Mouse (Mus musculus): ENCODE data around the gene Tbc1d9. TPM values are rescaled to one million over a fixed set of nuclear protein-coding genes. Genes with fewer than 3 reads are reported as not detected.
A peak's percentile ranks its signal among the peaks of the same experiment; 100 is the strongest.

The Tbc1d9 gene
- polyA plus RNA-seq, 1 experiment: 18.5 TPM

DNA sequence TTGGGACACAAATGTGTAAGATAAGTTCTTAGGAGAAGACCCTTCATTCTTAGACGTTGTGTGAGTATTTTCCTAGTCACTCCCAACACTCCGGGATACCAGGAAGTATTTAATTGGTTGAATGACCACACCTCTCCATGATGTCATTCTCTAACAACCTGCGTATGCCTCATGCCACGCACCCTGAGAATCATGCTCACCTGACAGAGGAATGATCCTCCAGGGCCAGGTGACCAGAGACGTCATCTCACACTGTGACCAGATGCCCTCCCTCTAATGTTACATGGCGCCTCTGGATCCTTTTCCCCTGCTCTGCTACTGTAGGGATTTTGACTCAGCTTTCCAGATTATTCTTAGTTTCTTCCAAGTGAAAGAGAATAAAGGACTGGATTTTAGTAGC, 16.0 kb upstream of the Tbc1d9 start:
- Histone ChIP-seq H3K4me1 (ENCODE audit: control insufficient read depth, insufficient read depth, insufficient read length) (peaks cover 8% of the 10 kb centered on the region), H3K27ac (ENCODE audit: insufficient read depth, low read length) (no peak overlapping the region), H3K4me3 (ENCODE audit: extremely low read depth, insufficient read depth, insufficient read length) (no peak overlapping the region), H3K36me3 (ENCODE audit: control insufficient read depth, insufficient read depth, low read length) (no peaks in the 10 kb centered on the region), H3K27me3 (ENCODE audit: control insufficient read depth, insufficient read depth, low read length) (no peaks in the 10 kb centered on the region)
- TF ChIP-seq POLR2A (IDR thresholded peaks at IDR 0.05; ENCODE audit: low read depth, low read length) (no peak), CTCF (IDR thresholded peaks at IDR 0.05; ENCODE audit: extremely low read depth, insufficient read depth, insufficient read length, insufficient replicate concordance) (no peak)
- WGBS: 92% methylated on average over 6 of the region's 6 CpGs
- no peak for DNase-seq (ENCODE audit: low read depth in 1 of 2, low spot score in 2 of 2)

DNA sequence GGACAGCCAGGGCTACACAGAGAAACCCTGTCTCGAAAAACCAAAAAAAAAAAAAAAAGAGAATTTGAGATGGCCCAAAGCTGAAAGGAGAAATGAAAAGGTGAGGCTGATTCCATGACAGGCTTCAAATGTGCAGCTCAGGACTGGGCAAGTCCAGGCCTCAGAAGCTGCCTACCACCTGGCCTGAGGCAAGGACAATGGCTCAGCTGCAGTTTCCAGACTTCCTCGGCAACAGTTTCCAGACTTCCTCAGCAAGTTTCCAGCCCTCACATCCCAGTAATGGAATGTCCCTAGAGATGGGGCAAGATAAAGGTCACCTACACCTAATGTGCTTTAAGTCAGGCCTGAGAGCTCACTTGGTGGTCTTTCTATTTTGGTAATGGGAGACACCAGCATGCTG, 13.1 kb upstream of the Tbc1d9 start:
- peaks cover 8% of the 10 kb centered on the region for H3K4me1 ChIP-seq (ENCODE audit: control insufficient read depth, insufficient read depth, insufficient read length)
- H3K36me3 ChIP-seq (ENCODE audit: control insufficient read depth, insufficient read depth, low read length): no peaks in the 10 kb centered on the region
- no peak for DNase-seq (ENCODE audit: low read depth in 1 of 2, low spot score in 2 of 2)
- H3K27ac ChIP-seq (ENCODE audit: insufficient read depth, low read length): peak overlapping the region; percentile 59
- H3K4me3 ChIP-seq (ENCODE audit: extremely low read depth, insufficient read depth, insufficient read length): no peak overlapping the region
- H3K27me3 ChIP-seq (ENCODE audit: control insufficient read depth, insufficient read depth, low read length): no peaks in the 10 kb centered on the region
- WGBS: 55% methylated on average over 2 of the region's 2 CpGs
- TF ChIP-seq CTCF (IDR thresholded peaks at IDR 0.05; ENCODE audit: extremely low read depth, insufficient read depth, insufficient read length, insufficient replicate concordance) (no peak), POLR2A (IDR thresholded peaks at IDR 0.05; ENCODE audit: low read depth, low read length) (no peak)

DNA sequence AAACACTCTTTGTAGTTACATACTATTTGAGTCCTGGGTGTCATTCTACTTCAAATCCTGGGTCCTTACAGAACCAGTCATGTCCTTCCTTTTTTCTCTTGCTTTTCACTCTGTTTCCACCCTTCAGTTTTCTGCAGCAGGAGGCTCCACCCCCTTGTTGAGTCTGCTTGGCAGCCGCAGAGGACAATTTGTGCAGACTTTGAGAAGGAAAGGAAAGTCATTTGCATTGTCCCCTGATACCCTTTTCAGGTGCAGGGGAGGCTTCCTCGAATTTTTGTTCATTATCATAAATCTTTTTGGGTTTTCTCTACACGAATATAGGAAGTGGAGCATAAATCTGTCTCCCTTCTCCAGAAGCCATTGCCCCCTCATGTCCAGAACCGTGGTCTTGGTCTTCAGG, 12.7 kb upstream of the Tbc1d9 start:
- Histone ChIP-seq H3K4me1 (ENCODE audit: control insufficient read depth, insufficient read depth, insufficient read length) (peaks cover 8% of the 10 kb centered on the region), H3K27me3 (ENCODE audit: control insufficient read depth, insufficient read depth, low read length) (no peaks in the 10 kb centered on the region), H3K36me3 (ENCODE audit: control insufficient read depth, insufficient read depth, low read length) (no peaks in the 10 kb centered on the region), H3K4me3 (ENCODE audit: extremely low read depth, insufficient read depth, insufficient read length) (no peak overlapping the region), H3K27ac (ENCODE audit: insufficient read depth, low read length) (peak overlapping the region; percentile 59; the same call in 1 of the 2 replicates)
- TF ChIP-seq POLR2A (IDR thresholded peaks at IDR 0.05; ENCODE audit: low read depth, low read length) (no peak), CTCF (IDR thresholded peaks at IDR 0.05; ENCODE audit: extremely low read depth, insufficient read depth, insufficient read length, insufficient replicate concordance) (no peak)
- DNase-seq (ENCODE audit: low read depth in 1 of 2, low spot score in 2 of 2): peak in 1 of 2 experiments; percentile 38
- WGBS: 9% methylated on average over 4 of the region's 4 CpGs

DNA sequence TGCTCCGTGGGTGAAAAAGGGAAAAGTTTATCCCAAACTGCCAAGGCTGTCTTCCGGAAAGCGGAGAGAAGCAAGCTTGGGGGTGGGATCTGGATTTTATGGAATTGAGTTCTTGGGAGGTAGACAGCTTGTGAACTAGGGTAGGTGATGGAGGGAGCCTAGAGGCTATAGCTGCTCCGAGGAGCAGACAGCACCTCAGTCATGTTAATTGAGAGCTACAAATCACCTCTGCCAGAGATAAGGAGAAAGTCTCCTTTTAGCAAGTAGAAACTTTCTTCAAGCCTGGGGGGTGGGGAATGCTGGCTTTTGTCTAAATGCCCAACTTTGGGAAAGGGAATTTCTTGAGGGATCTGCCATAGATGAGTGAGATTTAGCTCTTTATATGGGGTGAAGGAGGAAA, 10.0 kb upstream of the Tbc1d9 start:
- DNase-seq (ENCODE audit: low read depth in 1 of 2, low spot score in 2 of 2): no peak
- no peaks in the 10 kb centered on the region for H3K27me3 ChIP-seq (ENCODE audit: control insufficient read depth, insufficient read depth, low read length)
- H3K27ac ChIP-seq (ENCODE audit: insufficient read depth, low read length): no peak overlapping the region
- H3K4me1 ChIP-seq (ENCODE audit: control insufficient read depth, insufficient read depth, insufficient read length): peaks cover 21% of the 10 kb centered on the region
- no peaks in the 10 kb centered on the region for H3K36me3 ChIP-seq (ENCODE audit: control insufficient read depth, insufficient read depth, low read length)
- 70% methylated on average over 4 of the region's 4 CpGs for WGBS
- TF ChIP-seq POLR2A (IDR thresholded peaks at IDR 0.05; ENCODE audit: low read depth, low read length): no peak
- TF ChIP-seq CTCF (IDR thresholded peaks at IDR 0.05; ENCODE audit: extremely low read depth, insufficient read depth, insufficient read length, insufficient replicate concordance): no peak
- H3K4me3 ChIP-seq (ENCODE audit: extremely low read depth, insufficient read depth, insufficient read length): no peak overlapping the region

DNA sequence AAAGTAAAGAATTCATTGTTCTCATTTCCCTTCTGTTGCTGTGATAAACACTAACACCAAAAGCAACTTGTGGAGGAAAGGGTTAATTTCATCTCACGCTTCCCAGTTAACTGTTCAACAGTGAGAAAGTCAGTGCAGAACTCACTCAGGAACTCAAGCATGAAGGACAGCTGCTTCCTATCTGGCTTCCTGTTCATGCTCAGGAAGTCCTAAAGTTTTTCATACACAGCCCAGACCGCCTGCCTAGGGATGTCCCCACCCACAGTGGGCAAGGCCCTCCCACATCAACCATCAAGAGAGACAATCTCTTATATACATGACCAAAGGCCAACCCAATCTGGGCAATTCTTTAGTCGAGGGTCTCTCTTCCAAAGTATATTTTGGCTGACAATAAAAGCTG, 6.2 kb upstream of the Tbc1d9 start:
- no peak for TF ChIP-seq POLR2A (IDR thresholded peaks at IDR 0.05; ENCODE audit: low read depth, low read length)
- no peak for TF ChIP-seq CTCF (IDR thresholded peaks at IDR 0.05; ENCODE audit: extremely low read depth, insufficient read depth, insufficient read length, insufficient replicate concordance)
- Histone ChIP-seq H3K27me3 (ENCODE audit: control insufficient read depth, insufficient read depth, low read length) (no peaks in the 10 kb centered on the region), H3K27ac (ENCODE audit: insufficient read depth, low read length) (no peak overlapping the region), H3K4me1 (ENCODE audit: control insufficient read depth, insufficient read depth, insufficient read length) (peaks cover 14% of the 10 kb centered on the region), H3K4me3 (ENCODE audit: extremely low read depth, insufficient read depth, insufficient read length) (no peak overlapping the region), H3K36me3 (ENCODE audit: control insufficient read depth, insufficient read depth, low read length) (no peaks in the 10 kb centered on the region)
- 17% methylated on average over 3 of the region's 3 CpGs for WGBS
- peak in 1 of 2 experiments; percentile 23 for DNase-seq (ENCODE audit: low read depth in 1 of 2, low spot score in 2 of 2)

DNA sequence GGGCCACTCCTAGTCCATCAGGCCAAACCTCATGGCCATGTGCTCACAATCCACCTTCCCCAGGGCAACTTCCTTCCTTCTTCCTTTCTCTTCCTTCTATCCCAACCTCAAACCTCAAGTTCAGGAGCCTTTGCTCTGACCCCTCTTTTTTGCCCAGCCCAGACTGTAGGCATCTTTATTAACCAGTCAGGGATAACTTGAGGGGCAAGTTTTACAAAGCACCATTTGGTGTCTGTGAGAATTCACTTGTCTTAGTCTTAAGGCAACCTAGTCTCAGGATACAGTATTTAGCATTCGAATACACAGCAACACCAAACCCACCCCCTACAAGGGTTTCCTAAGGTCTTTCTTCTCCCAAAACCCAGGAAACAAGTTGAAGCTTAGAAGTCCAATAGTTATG, 5.5 kb upstream of the Tbc1d9 start:
- no peaks in the 10 kb centered on the region for H3K36me3 ChIP-seq (ENCODE audit: control insufficient read depth, insufficient read depth, low read length)
- no peak overlapping the region for H3K4me3 ChIP-seq (ENCODE audit: extremely low read depth, insufficient read depth, insufficient read length)
- WGBS: 95% methylated on average over 1 of the region's 1 CpGs
- no peaks in the 10 kb centered on the region for H3K27me3 ChIP-seq (ENCODE audit: control insufficient read depth, insufficient read depth, low read length)
- H3K27ac ChIP-seq (ENCODE audit: insufficient read depth, low read length): no peak overlapping the region
- no peak for DNase-seq (ENCODE audit: low read depth in 1 of 2, low spot score in 2 of 2)
- H3K4me1 ChIP-seq (ENCODE audit: control insufficient read depth, insufficient read depth, insufficient read length): peaks cover 14% of the 10 kb centered on the region
- TF ChIP-seq POLR2A (IDR thresholded peaks at IDR 0.05; ENCODE audit: low read depth, low read length) (no peak), CTCF (IDR thresholded peaks at IDR 0.05; ENCODE audit: extremely low read depth, insufficient read depth, insufficient read length, insufficient replicate concordance) (no peak)

DNA sequence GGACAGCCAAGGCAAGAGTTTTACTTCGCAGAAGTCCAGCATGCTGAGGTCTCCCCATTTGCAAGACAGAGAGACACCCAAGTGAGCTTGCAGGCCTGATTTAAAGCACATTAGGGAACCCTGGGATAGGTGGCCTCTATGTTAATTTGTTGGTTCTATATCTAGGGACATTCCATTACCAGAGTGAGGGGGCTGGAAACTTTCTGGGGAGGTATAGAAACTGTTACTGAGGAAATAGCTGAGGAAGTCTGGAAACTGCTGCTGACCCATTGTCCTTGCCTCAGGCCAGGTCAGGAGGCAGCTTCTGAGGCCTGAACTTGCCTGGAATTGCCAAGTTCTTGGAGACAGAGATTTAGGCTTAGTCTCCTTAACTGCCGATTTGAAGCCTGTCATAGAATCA, 4.5 kb upstream of the Tbc1d9 start:
- TF ChIP-seq POLR2A (IDR thresholded peaks at IDR 0.05; ENCODE audit: low read depth, low read length) (no peak), CTCF (IDR thresholded peaks at IDR 0.05; ENCODE audit: extremely low read depth, insufficient read depth, insufficient read length, insufficient replicate concordance) (no peak)
- H3K27ac ChIP-seq (ENCODE audit: insufficient read depth, low read length): no peak overlapping the region
- peaks cover 2% of the 10 kb centered on the region for H3K27me3 ChIP-seq (ENCODE audit: control insufficient read depth, insufficient read depth, low read length)
- H3K36me3 ChIP-seq (ENCODE audit: control insufficient read depth, insufficient read depth, low read length): no peaks in the 10 kb centered on the region
- 84% methylated on average over 2 of the region's 2 CpGs for WGBS
- peaks cover 14% of the 10 kb centered on the region for H3K4me1 ChIP-seq (ENCODE audit: control insufficient read depth, insufficient read depth, insufficient read length)
- H3K4me3 ChIP-seq (ENCODE audit: extremely low read depth, insufficient read depth, insufficient read length): no peak overlapping the region
- no peak for DNase-seq (ENCODE audit: low read depth in 1 of 2, low spot score in 2 of 2)
